Mouse (Mus musculus) forebrain, embryonic 16.5 days (tissue): ENCODE measurements around the gene Mrpl24. TPM values are rescaled to one million over a fixed set of nuclear protein-coding genes. Genes with fewer than 3 reads are reported as not detected.

ENCODE experiments used
- ATAC-seq: fragments of 200-750 bp; cut with Nextera tagmentation; 2 replicates; pipeline ENCODE4 v1.8.0; 2017; ENCODE audit warnings: mild to moderate bottlenecking, moderate library complexity
- H3K27ac ChIP-seq: fragments of 300-500 bp; sonication (generic); 2 replicates; pipeline ENCODE4 v1.5.1; 2014; ENCODE audit warnings: low read length, control low read depth
- H3K27me3 ChIP-seq: fragments of 300-500 bp; sonication (generic); replicated peaks from 2 replicates; pipeline ENCODE4 v1.6.1; 2014; ENCODE audit warnings: low read length; ENCODE audit not compliant: control insufficient read depth, insufficient read depth
- H3K36me3 ChIP-seq: fragments of 300-500 bp; sonication (generic); 2 replicates; pipeline ENCODE4 v1.6.1; 2014; ENCODE audit not compliant: control insufficient read depth, insufficient read depth
- H3K4me1 ChIP-seq: fragments of 300-500 bp; sonication (generic); replicated peaks from 2 replicates; pipeline ENCODE4 v1.6.1; 2014; ENCODE audit warnings: low read length; ENCODE audit not compliant: control insufficient read depth, insufficient read depth
- H3K4me2 ChIP-seq: fragments of 300-500 bp; sonication (generic); 2 replicates; pipeline ENCODE4 v1.6.1; 2014; ENCODE audit warnings: mild to moderate bottlenecking, low read length, control low read depth
- H3K4me3 ChIP-seq: fragments of 300-500 bp; sonication (generic); replicated peaks from 2 replicates; pipeline ENCODE4 v1.5.1; 2014; ENCODE audit warnings: mild to moderate bottlenecking, low read length, control low read depth
- H3K9ac ChIP-seq: fragments of 300-500 bp; sonication (generic); replicated peaks from 2 replicates; pipeline ENCODE4 v1.6.1; 2014; ENCODE audit warnings: low read depth, low read length, control low read depth
- H3K9me3 ChIP-seq: fragments of 300-500 bp; sonication (generic); 2 replicates; pipeline ENCODE4 v1.6.1; 2016; ENCODE audit warnings: low read length; ENCODE audit not compliant: control insufficient read depth
- whole genome bisulfite sequencing: fragments of 180-500 bp; shearing (Covaris S2); extraction: QIAGEN DNeasy Blood & Tissue Kit; methylation state at CpG from one replicate; pipeline ENCODE4 v1.1.7; 2014; 5-methylcytosine and 5-hydroxymethylcytosine counted together
- polyA plus RNA-seq: library from polyadenylated mRNA; unstranded; fragments of >200 nt; fragmentation: Nextera tagmentation; extraction: Ambion mirVana; gene quantifications from 2 replicates; pipeline ENCODE4 v1.2.1, GENCODE M21; 2015

Gene Mrpl24
- polyA plus RNA-seq, 1 experiment from 2014 or later: 63.4 TPM

GRCm38 (mm10) chr3:87942471-87942870 lies 23.2 kb downstream of the Mrpl24 start:
- Histone ChIP-seq H3K4me3 (no peak overlapping the region), H3K9me3 (no peaks in the 10 kb centered on the region), H3K4me1 (peaks cover 12% of the 10 kb centered on the region), H3K36me3 (peaks cover 15% of the 10 kb centered on the region), H3K27ac (no peak overlapping the region), H3K4me2 (no peak overlapping the region), H3K9ac (no peak overlapping the region), H3K27me3 (no peaks in the 10 kb centered on the region)
- 97% methylated on average over 2 of the region's 2 CpGs for WGBS
- no peak for ATAC-seq

DNA sequence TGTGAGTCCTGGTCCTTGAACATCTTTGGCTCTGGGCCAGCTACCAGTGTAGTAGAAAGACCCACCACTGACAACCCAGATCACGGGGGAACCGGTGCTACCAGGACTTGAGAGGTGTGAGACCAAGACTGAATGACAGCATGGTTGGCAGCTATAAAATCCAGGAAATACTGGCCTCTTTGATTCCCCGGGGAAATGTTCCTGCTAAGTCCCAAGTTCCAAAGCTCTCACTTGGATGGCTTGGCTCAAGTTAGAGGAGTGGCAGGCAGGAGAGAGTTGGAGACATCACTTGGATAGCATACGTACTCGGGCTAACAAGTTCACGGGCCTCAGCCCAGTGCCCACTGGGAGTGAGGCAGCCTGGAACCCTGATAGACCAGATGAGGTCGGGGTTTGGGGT lies 24.3 kb downstream of the Mrpl24 start:
- H3K27me3 ChIP-seq: no peaks in the 10 kb centered on the region
- peaks cover 23% of the 10 kb centered on the region for H3K4me1 ChIP-seq
- H3K9ac ChIP-seq: no peak overlapping the region
- WGBS: 85% methylated on average over 7 of the region's 7 CpGs
- no peak for ATAC-seq
- H3K9me3 ChIP-seq: no peaks in the 10 kb centered on the region
- no peak overlapping the region for H3K4me3 ChIP-seq
- H3K27ac ChIP-seq: no peak overlapping the region
- H3K36me3 ChIP-seq: peaks cover 12% of the 10 kb centered on the region
- H3K4me2 ChIP-seq: no peak overlapping the region

- peaks cover 35% of the 10 kb centered on the region for H3K4me1 ChIP-seq
- peak; percentile 41; the same call in 1 of the 2 replicates for ATAC-seq
- H3K27me3 ChIP-seq: no peaks in the 10 kb centered on the region
- H3K27ac ChIP-seq: no peak overlapping the region
- 12% methylated on average over 4 of the region's 4 CpGs for WGBS
- no peak overlapping the region for H3K9ac ChIP-seq
- H3K4me3 ChIP-seq: no peak overlapping the region
- H3K9me3 ChIP-seq: no peaks in the 10 kb centered on the region
- peaks cover 8% of the 10 kb centered on the region; the same call in 1 of the 2 replicates for H3K36me3 ChIP-seq
- H3K4me2 ChIP-seq: no peak overlapping the region
Observed at GRCm38 (mm10) chr3:87944838-87945600, 25.7 kb downstream of the Mrpl24 start.

DNA sequence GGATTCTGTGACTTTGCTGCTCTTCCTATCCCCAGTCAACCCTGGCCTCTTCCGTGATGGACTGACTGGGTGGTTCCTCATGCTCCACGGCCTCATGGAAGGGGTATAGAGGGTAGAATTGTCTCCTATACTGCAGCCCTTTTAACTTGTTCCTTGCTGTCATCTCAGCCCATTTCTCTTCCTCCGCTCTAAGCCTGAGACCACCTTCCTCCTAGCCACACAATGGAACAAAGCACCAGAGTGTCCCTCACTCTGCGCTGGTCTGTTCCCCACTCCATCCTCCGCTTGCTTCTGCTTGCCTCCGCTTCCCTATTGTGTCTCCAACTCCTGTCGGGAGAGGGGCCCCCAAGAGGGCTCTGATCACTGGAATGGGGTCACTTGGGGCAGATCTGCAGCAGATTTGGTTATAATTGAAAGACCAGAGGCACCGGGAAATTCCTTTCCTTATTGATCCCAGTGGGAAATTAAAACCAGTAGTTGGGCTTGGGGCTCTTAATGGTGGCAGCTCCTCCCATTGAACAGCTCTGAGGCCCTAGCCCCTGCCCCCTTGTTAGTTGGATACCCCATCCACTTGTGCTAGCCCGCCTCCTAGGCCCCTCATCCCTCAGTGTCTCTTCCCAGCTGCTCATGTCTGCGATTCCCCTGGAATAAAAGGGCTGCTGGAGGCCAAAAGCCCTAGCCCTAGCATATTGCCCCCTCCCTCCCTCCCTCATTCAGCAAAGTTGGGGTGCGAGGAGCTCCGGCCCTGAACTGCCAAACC lies 26.7 kb downstream of the Mrpl24 start:
- peaks cover 36% of the 10 kb centered on the region for H3K4me1 ChIP-seq
- 21% methylated on average over 12 of the region's 12 CpGs for WGBS
- ATAC-seq: no peak

DNA sequence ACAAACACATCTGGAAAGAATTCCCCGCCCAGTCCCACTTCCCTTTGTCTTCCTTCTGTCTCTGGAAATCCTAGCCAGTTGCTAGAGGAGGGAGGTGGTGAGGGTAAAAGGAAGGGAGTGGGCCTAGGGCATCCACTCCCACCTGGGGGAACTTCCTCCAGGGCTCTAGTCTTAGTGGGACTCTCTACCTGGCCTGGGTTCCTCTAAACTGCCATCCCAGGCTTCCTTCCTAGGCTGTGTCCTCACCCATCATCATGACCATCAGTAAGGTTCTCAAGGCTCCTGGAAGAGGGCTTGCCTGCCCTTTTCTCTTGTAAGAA lies 27.2 kb downstream of the Mrpl24 start:
- Histone ChIP-seq H3K27me3 (no peaks in the 10 kb centered on the region; the same call in 1 of the 2 replicates), H3K36me3 (peaks cover 3% of the 10 kb centered on the region; the same call in 1 of the 2 replicates), H3K9ac (no peak overlapping the region), H3K9me3 (no peaks in the 10 kb centered on the region), H3K4me2 (no peak overlapping the region), H3K27ac (no peak overlapping the region), H3K4me3 (no peak overlapping the region), H3K4me1 (peaks cover 36% of the 10 kb centered on the region)
- WGBS: 42% methylated on average over 1 of the region's 1 CpGs
- no peak for ATAC-seq

More for the DNA sequence above, 26.7 kb downstream of the Mrpl24 start:
- no peak overlapping the region for H3K4me2 ChIP-seq
- H3K9ac ChIP-seq: no peak overlapping the region
- H3K27ac ChIP-seq: no peak overlapping the region
- H3K9me3 ChIP-seq: no peaks in the 10 kb centered on the region
- peaks cover 4% of the 10 kb centered on the region; the same call in 1 of the 2 replicates for H3K36me3 ChIP-seq
- no peak overlapping the region for H3K4me3 ChIP-seq
- H3K27me3 ChIP-seq: no peaks in the 10 kb centered on the region

DNA sequence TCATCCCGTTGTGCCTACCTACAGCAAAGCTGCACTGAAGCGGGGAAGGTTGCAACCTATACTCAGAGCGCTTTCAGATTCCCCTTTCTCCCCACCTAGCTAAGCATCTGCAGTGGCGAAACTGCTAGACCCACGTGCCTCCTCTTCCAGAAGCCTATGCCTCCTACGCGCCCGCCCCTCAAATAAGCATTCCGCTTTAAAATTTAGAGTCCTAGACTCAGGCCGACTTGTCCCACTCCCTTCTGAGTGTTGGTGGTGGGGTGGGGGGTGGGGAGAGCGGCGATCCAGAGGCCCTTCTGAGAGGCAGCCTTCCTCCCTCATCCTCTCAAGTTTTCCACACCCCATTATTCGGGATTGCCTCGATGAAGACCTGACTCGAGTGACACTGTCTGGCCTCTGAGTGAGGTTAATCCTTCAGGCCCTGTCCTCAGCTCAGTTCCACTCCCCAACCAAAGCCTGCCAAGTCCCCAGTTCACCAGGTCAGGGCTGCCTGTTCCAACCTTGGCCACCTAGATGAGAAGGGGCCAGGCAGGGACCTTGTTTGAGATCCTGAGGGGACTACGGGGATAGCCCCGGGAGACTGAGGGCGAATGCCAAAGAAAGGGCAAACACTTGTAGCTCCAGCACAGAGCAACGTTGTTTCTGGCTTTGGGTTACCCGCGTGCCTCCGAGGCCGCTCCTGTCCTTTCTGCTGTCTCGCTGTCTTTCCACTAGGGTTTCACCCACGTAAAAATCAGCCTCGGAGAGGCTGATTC lies 27.9 kb downstream of the Mrpl24 start:
- no peak overlapping the region for H3K27ac ChIP-seq
- H3K4me3 ChIP-seq: peak overlapping the region; percentile 38
- 8% methylated on average over 26 of the region's 26 CpGs for WGBS
- 0 out of 2 replicates have a peak, but pooled peaks have one; percentile 2 for ATAC-seq
- H3K36me3 ChIP-seq: peaks cover 3% of the 10 kb centered on the region; the same call in 1 of the 2 replicates
- H3K9ac ChIP-seq: peak overlapping the region; percentile 49
- H3K4me2 ChIP-seq: peak overlapping the region; percentile 71
- H3K4me1 ChIP-seq: peaks cover 36% of the 10 kb centered on the region
- H3K27me3 ChIP-seq: no peaks in the 10 kb centered on the region; the same call in 1 of the 2 replicates
- no peaks in the 10 kb centered on the region for H3K9me3 ChIP-seq

- Histone ChIP-seq H3K4me3 (peak overlapping the region; percentile 38), H3K9me3 (no peaks in the 10 kb centered on the region), H3K4me1 (peaks cover 38% of the 10 kb centered on the region), H3K4me2 (peak overlapping the region; percentile 71), H3K27ac (no peak overlapping the region), H3K27me3 (no peaks in the 10 kb centered on the region; the same call in 1 of the 2 replicates), H3K9ac (peak overlapping the region; percentile 49), H3K36me3 (no peaks in the 10 kb centered on the region)
- WGBS: under 1% methylated on average over 17 of the region's 17 CpGs
- 0 out of 2 replicates have a peak, but pooled peaks have one; percentile 11 for ATAC-seq
Observed at GRCm38 (mm10) chr3:87947811-87948199, 28.5 kb downstream of the Mrpl24 start.

DNA sequence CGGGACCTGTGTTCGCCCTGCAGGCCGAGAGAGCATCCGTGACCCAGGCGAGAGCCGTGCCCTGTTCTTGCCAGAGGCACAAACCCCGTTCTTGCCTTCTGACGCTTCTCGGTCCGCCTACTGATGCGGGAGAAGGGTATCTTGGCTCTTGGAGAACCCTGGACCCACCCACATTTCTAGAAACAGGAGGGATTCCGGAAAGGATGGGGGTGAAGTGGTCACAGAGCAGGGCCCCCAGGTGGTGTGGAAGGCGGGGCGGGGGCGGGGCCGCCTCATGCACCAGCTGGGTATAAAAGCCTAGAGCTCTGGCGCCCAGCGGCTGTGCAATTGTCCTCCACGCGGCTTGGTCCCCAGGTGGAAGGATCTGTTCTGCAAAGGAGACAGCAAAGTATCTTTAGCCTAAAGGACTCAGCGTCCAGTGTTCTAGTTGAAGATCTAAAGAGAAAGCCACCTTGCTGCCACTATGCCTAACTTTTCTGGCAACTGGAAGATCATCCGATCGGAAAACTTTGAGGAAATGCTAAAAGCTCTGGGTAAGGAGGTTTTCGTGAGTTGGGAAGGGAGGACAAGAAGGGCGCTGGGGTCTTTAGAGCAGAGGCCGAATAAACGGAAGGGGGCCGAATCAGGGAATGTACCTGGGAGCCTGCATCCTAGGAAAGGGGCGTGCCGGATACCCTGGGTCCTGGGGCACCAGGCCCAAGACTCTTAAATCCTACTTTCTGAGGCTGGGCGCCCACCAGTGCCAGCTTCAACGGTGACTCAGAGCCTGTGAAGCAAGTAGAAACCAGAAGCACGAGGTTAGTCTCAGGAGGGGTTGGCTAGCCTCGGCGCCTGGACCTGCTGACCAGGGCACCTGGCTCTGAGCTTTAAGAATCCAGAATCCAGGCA lies 29.3 kb downstream of the Mrpl24 start, which contains the start of gene Crabp2:
Gene Crabp2 (plus strand): TSS at position 289 of the 888 bp plus-strand sequence.
- Histone ChIP-seq H3K27ac (no peak within 1 kb of the TSS), H3K4me2 (peak within 1 kb of the TSS; percentile 71), H3K36me3 (no peaks in the 10 kb centered on the region), H3K4me1 (peaks cover 38% of the 10 kb centered on the region), H3K27me3 (no peaks in the 10 kb centered on the region; the same call in 1 of the 2 replicates), H3K9me3 (no peaks in the 10 kb centered on the region), H3K9ac (peak within 1 kb of the TSS; percentile 49), H3K4me3 (peak within 1 kb of the TSS; percentile 38)
- WGBS: 2% methylated on average over 35 of the region's 35 CpGs
- ATAC-seq: no peak
